Mouse (Mus musculus): ENCODE measurements at regions not wholly inside any gene's neighbourhood (a gene's known extent, or its start where the extent isn't known, plus 50 kb on each side); places are given as distances from the start of the nearest gene placed in this dataset.

DNA sequence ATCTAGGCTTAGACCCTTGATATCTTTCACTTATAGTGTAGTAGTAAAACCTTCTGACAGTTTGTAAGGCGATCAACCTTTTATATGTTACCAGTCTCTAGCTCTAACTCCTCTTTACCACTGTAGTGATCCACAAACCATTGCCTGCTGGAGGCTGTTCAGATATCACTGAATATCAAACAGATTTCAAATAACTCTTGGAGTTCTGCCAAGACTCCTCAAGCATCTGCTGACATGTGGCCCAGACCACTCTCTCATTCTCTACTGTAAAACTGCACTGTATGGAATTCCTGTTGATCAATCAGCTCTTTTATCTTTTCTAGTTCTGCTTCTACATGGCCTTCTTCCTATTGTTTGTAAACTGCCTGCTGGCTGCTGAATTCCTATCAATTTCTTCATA, 389.2 kb downstream of the Lrfn5 start:
- no peaks in the 10 kb centered on the region for H3K4me1 ChIP-seq (ENCODE audit: insufficient read depth, low read length)
- ATAC-seq (ENCODE audit: low FRiP score) (no peak), DNase-seq (ENCODE audit: low spot score) (peak; percentile 49)
- H3K9ac ChIP-seq (replicated peaks; ENCODE audit: low read length, poor library complexity, severe bottlenecking) = no peak overlapping the region
- H3K9me3 ChIP-seq (ENCODE audit: low read length) = no peaks in the 10 kb centered on the region
- H3K36me3 ChIP-seq (ENCODE audit: insufficient read depth, low read length) = no peaks in the 10 kb centered on the region
- TF ChIP-seq CTCF (IDR thresholded peaks at IDR 0.05) = no peak
- no peak overlapping the region for H3K4me3 ChIP-seq (ENCODE audit: low read depth, low read length)
- H3K4me2 ChIP-seq (ENCODE audit: low read depth, low read length, poor library complexity, severe bottlenecking) = no peak overlapping the region
- no peak overlapping the region for H3K27ac ChIP-seq (ENCODE audit: low read depth, low read length)
- 81% methylated on average over 1 of the region's 1 CpGs for WGBS
- H3K27me3 ChIP-seq (ENCODE audit: insufficient read depth, low read length) = no peaks in the 10 kb centered on the region

DNA sequence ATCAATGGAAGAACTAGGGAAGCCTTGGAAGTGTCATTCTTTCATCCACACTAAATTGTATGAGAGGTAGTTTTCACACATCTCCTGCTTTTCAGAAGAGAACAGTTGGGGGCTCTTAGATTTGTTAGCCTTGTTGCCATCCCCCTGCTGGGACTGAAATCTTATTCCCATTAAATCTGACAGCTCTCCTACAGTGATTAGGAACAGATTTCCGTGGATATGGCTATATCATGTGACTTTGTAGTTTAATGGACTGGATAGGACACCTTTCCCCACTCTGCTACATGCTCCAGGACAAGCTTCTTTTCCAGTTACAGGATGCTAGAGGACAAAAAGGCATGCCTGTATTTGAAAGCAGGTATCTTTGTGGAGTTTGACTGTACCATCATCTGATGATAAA, 400.4 kb downstream of the Lrfn5 start:
- ATAC-seq (ENCODE audit: low FRiP score) = no peak
- no peaks in the 10 kb centered on the region for H3K27me3 ChIP-seq (ENCODE audit: insufficient read depth, low read length)
- no peak overlapping the region for H3K4me2 ChIP-seq (ENCODE audit: low read depth, low read length, poor library complexity, severe bottlenecking)
- no peak overlapping the region for H3K4me3 ChIP-seq (ENCODE audit: low read depth, low read length)
- no peaks in the 10 kb centered on the region for H3K9me3 ChIP-seq (ENCODE audit: low read length)
- H3K27ac ChIP-seq (ENCODE audit: low read depth, low read length) = no peak overlapping the region
- no peak overlapping the region for H3K9ac ChIP-seq (replicated peaks; ENCODE audit: low read length, poor library complexity, severe bottlenecking)
- H3K36me3 ChIP-seq (ENCODE audit: insufficient read depth, low read length) = no peaks in the 10 kb centered on the region
- peak; percentile 51 for DNase-seq (ENCODE audit: low spot score)
- TF ChIP-seq CTCF (IDR thresholded peaks at IDR 0.05) = no peak
- WGBS = 3% methylated on average over 1 of the region's 1 CpGs
- no peaks in the 10 kb centered on the region for H3K4me1 ChIP-seq (ENCODE audit: insufficient read depth, low read length)

DNA sequence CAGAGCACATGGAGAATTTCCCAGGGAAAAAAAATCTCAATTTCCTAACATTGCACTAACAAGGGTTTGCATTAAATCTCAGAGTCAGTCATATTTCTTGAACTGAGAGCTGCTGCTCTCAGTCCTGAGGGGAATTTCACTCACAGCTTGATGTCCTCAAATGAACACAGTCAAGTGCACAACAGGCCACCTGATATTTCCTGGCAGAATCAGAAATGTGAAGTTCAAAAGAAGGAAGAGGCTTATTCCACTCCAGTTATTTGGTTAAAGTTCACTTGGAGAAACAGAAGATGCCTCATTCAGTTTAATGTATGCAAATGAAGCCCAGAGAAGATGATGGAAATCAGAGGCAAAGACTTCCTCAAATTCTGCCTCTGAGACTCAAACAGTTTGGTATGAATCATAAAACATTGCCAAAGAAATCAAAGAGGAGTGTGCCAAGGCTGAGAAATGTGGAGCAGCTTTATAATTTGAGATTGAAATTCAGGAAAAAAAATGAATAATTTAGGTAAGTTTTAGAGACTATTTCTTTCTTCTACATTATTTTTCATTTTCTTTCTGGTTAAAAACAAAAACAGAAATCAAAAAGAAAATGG, 402.4 kb downstream of the Lrfn5 start:
- H3K4me2 ChIP-seq (ENCODE audit: low read depth, low read length, poor library complexity, severe bottlenecking) = no peak overlapping the region
- H3K4me1 ChIP-seq (ENCODE audit: insufficient read depth, low read length) = no peaks in the 10 kb centered on the region
- no peak overlapping the region for H3K9ac ChIP-seq (replicated peaks; ENCODE audit: low read length, poor library complexity, severe bottlenecking)
- H3K9me3 ChIP-seq (ENCODE audit: low read length) = no peaks in the 10 kb centered on the region
- DNase-seq (ENCODE audit: low spot score) = peak; percentile 19
- H3K27me3 ChIP-seq (ENCODE audit: insufficient read depth, low read length) = no peaks in the 10 kb centered on the region
- H3K4me3 ChIP-seq (ENCODE audit: low read depth, low read length) = no peak overlapping the region
- no peak for ATAC-seq (ENCODE audit: low FRiP score)
- no peak for TF ChIP-seq CTCF (IDR thresholded peaks at IDR 0.05)
- H3K36me3 ChIP-seq (ENCODE audit: insufficient read depth, low read length) = no peaks in the 10 kb centered on the region
- no peak overlapping the region for H3K27ac ChIP-seq (ENCODE audit: low read depth, low read length)

Data from midbrain, postnatal 0 days (tissue).